Mouse (Mus musculus) liver, postnatal 0 days (tissue): Measurements from ENCODE around the gene Dnajc8.

Experiments used
- CTCF ChIP-seq: sonication (generic); IDR thresholded peaks from 2 replicates; pipeline ENCODE4 v1.5.1; 2016; ENCODE audit warnings: antibody characterized with exemption, low read depth
- EP300 ChIP-seq: IDR thresholded peaks from 2 replicates; pipeline ENCODE4 v1.6.1; 2016; ENCODE audit warnings: antibody characterized with exemption, low read depth, mild to moderate bottlenecking

GRCm38 (mm10) chr4:132488976-132489375 is 46.4 kb upstream of the Dnajc8 start:
- no peak for TF ChIP-seq CTCF
- TF ChIP-seq EP300: no peak
